Mouse (Mus musculus): Measurements from ENCODE around the gene Cyp2b23. TPM values are rescaled to one million over a fixed set of nuclear protein-coding genes. Genes with fewer than 3 reads are reported as not detected.

Cyp2b23 gene
- not detected for polyA plus RNA-seq (2014; fragmentation: Illumina TruSeq; extraction: RNeasy Lipid Tissue Mini Kit (QIAGEN cat#74804); ENCODE audit: low read depth, low replicate concordance)

GRCm38 (mm10) chr7:26686337-26686736 is at the start of gene Cyp2b23:
Cyp2b23 (minus strand) TSS chr7:26686437.

GRCm38 (mm10) chr7:26618364-26618763 is 67.9 kb downstream of the Cyp2b23 start, which contains the start of gene Vmn1r185:
Vmn1r185 (minus strand) TSS chr7:26618464.

Other genes starting within 250 kb of the Cyp2b23 start
- not detected for gene Nlrp9a, start 151.4 kb downstream of the Cyp2b23 start, polyA plus RNA-seq (2014; fragmentation: Illumina TruSeq; extraction: RNeasy Lipid Tissue Mini Kit (QIAGEN cat#74804); ENCODE audit: low read depth, low replicate concordance)
- gene Vmn1r185, start 68.0 kb downstream of the Cyp2b23 start, polyA plus RNA-seq (2014; fragmentation: Illumina TruSeq; extraction: RNeasy Lipid Tissue Mini Kit (QIAGEN cat#74804); ENCODE audit: low read depth, low replicate concordance): not detected
- gene Cyp2b19, start 70.7 kb upstream of the Cyp2b23 start, polyA plus RNA-seq (2014; fragmentation: Illumina TruSeq; extraction: RNeasy Lipid Tissue Mini Kit (QIAGEN cat#74804); ENCODE audit: low read depth, low replicate concordance): not detected
- gene Cyp2g1, start 122.5 kb upstream of the Cyp2b23 start, polyA plus RNA-seq (2014; fragmentation: Illumina TruSeq; extraction: RNeasy Lipid Tissue Mini Kit (QIAGEN cat#74804); ENCODE audit: low read depth, low replicate concordance): not detected
- gene Cyp2a5, start 148.9 kb upstream of the Cyp2b23 start, polyA plus RNA-seq (2014; fragmentation: Illumina TruSeq; extraction: RNeasy Lipid Tissue Mini Kit (QIAGEN cat#74804); ENCODE audit: low read depth, low replicate concordance): not detected